Mouse (Mus musculus) adipocyte (in vitro differentiated cells): ENCODE data around the gene Psmc3.
"Not testable (repeated sequence)": the region's sequence is repeated elsewhere in the genome, so short reads cannot be mapped to it uniquely, and the experiment has no call there.

Experiments
- DNase-seq: peaks from one replicate; pipeline ENCODE4 v3.0.0-alpha.2; 2016; ENCODE audit warnings: low spot score

The Psmc3 gene

DNA sequence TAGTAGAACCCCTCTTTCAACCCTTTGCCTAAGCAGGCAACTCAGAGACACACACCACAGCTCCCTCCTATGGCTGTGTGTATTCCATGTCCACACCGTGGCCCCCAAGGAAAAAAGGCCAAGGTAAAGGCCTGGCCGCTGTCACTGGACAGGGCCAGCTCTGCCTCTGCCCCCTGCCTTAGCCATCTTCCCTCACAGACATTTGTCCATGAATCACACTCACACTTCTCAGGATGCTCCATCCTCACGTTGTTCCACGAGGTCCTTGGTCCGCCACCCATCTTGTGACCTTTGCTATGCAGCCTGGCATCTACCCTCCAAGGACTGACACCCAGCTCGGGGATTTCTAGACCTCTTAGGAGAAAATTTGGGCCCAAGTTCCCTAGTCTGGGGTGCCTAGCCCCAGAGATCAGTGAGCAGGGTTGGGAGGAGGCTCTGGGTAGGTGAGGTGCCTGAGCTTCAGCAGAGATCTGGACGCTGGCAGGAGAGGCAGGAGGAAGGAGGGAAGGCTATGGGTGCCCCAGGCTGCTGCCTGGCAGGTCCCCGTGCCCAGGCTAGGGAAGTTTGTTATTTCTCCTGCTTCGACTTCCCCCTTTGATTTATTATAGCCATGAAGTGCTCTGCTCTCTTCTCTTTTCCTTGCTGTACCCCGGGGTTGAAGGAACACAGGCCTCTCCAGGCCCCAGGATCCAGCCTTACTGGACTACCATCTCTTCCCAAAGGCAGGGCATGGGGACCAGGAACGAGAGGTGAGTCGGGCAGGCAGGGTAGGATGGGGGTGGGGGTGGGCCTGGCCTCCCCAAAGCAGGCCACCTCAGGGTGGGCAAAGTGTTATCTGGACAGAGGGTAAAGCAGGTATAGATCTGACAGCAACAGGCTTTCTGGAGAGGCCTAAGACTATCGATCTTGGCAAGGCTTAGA, 28.2 kb downstream of the Psmc3 start, which contains the start of gene Spi1:
Spi1 (plus strand) TSS at position 616 of the 921 bp plus-strand sequence.
- DNase-seq = no peak

GRCm38 (mm10) chr2:91082844-91083243, 29.0 kb downstream of the Psmc3 start:
- DNase-seq = peak; percentile 55

DNA sequence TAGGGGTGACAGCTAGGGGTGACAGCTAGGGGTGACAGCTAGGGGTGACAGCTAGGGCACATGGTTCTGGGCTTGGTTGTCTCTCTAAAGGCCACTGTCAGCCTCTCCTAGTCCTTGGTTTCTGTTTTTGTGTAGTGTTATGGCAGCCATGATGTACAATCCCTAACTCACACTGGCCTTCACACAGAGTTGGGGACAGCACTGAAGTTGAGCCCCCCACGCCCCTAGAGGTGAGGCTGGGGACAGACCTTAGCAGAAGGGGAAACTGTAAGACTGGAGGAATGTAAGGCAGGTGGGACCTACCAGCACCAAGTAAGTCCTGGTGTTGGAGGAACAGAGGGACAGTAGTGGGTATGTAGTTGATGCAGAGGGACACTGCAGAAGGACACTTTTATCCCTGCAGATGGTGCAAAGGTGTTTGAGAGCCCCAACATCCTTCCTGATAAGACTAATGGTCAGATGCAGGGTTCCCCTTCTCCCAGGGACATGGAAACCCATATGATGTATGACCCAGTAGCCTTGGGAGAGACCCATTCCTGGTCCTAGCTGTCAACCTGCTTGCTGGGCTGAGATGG, 29.6 kb downstream of the Psmc3 start:
- no peak for DNase-seq

- no peak for DNase-seq
Measured at GRCm38 (mm10) chr2:91084179-91084820, 30.5 kb downstream of the Psmc3 start.

DNA sequence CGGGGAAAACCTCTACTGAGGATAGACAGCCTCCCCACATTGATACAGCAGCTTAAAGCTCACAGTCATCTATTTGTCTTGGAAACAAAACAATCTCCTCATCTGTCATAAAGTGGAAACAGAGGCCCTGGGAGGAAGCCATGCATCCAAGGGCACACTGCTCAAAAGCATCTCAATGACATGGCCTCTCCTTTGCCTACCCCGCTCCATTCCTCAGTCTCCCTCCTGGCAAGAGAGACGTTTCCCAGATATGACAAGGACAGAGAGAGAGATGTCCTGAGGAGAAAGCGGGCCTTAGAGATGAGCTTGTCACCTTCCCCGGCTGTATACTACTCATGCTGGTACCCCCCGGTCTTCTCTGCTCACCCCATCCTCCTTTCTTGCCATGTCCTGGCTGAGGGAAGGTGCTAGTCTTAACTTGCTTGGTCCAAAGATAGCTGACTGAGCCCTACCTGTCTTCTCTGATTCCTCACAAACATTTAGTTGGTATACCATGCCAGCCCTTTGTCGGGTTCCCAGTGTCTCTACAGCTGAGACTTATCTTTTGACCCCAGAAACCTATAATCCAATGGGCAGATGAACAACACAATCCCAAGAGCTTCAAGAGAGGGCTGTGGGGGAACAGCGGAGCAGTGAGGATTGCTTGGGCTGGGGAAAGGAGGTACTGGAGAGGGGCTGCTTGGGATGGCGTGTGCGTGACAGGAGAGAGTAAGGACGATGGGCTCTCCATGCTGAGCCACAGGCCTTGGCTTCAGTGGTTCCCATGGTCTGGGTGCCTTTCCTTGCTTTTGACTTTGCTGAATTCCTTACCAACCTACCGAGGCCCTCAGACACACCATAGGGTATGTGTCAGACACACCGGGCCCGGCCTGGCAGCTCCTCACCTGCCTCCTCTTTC, 31.9 kb downstream of the Psmc3 start:
- no peak for DNase-seq

GRCm38 (mm10) chr2:91086392-91087237, 32.8 kb downstream of the Psmc3 start:
- no peak for DNase-seq

DNA sequence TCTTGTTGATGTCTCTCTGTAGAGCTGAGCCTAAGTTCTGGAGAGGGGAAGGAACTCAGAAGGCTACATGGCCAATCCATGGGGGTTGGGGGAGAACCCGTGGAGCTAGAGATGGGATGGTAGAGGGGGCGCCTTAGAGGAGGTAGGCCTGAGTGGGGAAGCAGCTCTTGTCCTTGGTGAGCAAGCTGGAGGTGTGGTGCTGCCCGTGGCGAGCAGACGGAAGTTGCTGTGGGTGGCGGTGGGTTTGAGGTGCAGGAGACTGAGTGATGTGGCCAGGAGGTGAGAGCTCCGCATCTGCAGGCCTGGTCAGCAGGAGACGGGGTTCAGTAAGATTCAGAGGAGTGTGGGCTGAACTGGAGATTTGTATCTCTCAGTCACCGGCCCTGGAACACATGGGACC, 33.6 kb downstream of the Psmc3 start:
- DNase-seq = no peak

DNA sequence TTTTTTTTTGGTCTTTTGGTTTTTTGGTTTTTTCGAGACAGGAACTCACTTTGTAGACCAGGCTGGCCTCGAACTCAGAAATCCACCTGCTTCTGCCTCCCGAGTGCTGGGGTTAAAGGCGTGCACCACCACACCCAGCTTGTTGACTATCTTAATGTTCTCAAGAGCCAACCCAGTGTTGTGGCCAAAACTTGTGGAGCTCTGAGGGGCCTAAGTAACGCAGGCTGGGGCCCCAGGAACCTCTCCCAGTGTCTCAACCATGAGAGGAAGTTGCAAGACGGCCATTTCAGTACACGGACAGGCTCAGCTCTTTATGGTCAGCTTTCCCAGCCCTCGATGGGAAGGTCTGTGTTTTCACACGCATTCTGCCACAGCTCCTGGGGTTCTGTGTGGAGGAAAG, 35.2 kb downstream of the Psmc3 start:
- no peak for DNase-seq

DNA sequence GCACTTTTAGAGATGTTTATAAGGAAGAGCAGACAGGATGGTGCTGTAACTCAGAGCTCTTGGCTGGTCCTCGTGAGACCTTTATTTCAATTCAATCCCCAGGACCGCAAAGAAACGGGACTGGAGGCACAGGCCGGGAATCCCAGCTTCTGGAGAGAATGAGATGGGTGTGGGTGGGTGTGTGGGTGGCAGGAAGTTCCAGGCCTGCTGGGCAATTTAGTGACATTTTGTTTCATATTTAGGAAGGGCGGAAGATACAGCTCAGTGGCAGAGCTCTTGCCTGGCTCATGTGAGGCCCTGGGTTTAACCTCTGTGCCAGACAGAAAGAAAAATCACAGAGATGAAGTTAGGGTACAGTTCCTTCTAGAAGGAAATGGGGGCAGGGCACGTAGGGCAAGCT, 36.4 kb downstream of the Psmc3 start:
- no peak for DNase-seq

- no peak for DNase-seq
Measured at GRCm38 (mm10) chr2:91090827-91091226, 37.0 kb downstream of the Psmc3 start.

GRCm38 (mm10) chr2:91096524-91096923, 42.7 kb downstream of the Psmc3 start:
- no peak for DNase-seq

DNA sequence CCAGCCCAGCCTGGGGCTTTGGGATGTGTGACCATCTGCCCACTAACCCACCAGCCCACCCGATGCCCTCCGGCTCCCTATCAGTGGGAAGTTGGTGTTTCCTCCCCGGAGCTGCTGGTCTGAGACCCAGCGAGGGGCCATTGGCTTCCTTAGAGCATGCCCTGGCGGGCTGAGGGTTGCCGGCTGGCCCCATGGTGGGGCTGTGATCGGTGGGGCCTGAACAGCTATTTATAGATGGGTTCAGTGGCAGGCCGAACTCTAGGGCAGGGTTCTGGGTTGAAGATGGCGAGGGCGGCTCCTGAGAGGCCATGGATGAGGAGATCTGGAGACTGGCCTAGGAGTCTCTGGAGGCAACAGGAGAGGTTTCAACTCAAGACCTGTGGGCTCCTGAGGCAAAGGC, 43.2 kb downstream of the Psmc3 start:
- no peak for DNase-seq

- DNase-seq = no peak
Measured at GRCm38 (mm10) chr2:91098156-91098555, 44.3 kb downstream of the Psmc3 start.

DNA sequence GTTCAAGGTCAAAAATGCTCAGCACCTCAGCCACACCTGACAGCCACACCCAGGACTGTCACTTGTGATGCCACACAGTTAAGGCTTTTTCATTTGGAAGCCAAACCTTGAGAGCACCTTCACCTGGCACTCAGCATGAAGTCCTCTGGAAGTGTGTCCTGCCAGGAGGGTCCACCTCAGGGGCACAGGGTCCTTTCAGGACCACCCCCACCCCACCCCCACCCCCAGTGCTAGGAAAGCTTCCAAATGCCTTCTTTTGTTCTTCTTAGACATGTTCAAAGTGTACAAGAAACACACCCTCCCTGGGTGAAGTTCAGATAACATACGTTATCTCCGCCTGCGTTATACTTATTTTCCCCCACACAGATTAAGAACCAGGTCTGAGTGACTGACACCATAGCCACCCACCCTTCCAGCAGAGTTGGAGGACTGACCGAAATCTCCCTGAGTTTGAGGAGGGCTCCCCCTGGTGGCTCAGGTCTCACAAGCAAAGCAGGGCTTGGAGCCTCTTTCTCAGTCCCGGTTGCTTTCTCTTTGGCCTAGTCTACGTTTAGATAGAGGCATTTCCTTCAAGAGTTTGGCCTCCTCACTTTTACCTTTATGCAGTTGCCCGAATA, 47.4 kb downstream of the Psmc3 start:
- peak; percentile 96 for DNase-seq

- no peak for DNase-seq
Measured at GRCm38 (mm10) chr2:91108156-91108555, 54.3 kb downstream of the Psmc3 start.

GRCm38 (mm10) chr2:91109241-91109640, 55.4 kb downstream of the Psmc3 start:
- DNase-seq = no peak

DNA sequence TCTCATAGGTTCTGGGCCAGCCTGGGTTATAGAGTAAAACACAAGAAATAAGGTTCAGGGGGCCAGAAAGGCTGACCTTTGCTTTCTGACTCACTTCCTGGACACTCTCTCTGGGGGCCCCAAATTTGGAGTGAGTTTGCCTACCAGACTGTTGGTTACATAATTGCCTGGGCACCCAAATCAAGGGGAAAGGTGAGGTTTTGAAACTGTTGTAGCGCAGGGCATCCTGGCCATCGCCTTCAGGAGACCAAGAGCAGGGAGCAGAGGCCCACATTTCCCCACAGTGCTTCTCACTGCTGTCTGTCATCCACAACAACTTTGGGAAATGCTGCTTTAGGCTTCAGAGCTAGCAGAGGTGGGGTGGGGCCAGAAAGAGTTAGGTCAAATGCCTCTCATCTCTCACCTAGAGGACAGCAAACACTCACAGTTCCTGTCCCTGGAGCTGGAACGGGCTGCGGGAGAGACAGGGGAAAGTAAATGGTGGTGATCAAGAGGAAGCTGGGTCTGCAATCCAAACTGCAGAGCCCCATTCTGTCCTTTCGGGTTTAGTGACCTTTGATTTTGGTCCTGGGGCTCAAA, 56.1 kb downstream of the Psmc3 start:
- peak; percentile 87 for DNase-seq

DNA sequence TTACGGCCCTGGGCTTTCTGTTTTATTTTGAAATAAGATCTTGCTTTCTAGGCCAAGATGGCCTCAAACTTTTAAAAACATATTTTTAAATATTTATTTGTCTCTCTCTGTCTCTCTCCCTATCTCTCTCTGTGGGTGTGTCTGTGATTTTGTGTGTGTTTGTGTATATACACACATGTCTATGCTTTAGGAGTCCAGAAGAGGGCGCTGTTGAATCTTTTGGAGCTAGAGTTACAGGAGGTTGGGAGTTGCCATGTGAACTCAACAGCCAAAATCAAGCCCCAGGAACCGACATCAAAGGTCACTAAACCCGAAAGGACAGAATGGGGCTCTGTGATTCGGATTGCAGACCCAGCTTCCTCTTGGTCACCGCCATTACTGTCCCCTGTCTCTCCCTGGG, 56.6 kb downstream of the Psmc3 start:
- peak; percentile 60 for DNase-seq

DNA sequence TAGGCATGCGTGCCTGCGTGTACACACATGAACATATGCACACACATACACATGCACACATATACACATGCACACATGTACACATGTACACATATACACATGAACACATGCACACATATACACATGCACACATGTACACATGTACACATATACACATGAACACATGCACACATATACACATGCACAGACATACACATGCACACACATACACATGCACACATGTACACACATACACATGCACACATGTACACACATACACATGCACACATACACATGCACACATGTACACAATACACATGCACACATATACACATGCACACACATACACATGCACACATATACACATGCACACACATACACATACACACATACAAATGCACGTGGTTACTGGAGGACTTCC, 58.0 kb downstream of the Psmc3 start:
- not testable (repeated sequence) for DNase-seq

DNA sequence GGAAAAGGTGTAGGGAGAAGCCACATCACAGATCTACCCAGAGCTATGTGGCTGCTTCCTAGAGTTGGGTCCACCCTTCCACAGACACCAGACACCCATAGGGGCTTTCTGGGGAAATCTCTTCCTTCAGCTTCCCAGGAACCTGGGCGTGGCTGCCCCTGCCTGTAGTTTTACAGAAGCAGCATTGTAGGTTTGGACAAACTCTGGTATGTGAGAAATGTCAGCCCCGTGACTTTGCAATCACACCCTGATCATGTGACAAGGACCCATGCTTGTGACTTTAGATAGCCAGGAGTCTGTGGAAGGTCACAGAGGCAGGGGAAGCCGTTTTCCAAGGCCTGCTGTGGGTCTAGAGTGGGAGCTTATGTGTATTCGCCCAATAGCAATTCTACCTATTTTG, 58.7 kb downstream of the Psmc3 start:
- no peak for DNase-seq
